In the genomic region with DNA sequence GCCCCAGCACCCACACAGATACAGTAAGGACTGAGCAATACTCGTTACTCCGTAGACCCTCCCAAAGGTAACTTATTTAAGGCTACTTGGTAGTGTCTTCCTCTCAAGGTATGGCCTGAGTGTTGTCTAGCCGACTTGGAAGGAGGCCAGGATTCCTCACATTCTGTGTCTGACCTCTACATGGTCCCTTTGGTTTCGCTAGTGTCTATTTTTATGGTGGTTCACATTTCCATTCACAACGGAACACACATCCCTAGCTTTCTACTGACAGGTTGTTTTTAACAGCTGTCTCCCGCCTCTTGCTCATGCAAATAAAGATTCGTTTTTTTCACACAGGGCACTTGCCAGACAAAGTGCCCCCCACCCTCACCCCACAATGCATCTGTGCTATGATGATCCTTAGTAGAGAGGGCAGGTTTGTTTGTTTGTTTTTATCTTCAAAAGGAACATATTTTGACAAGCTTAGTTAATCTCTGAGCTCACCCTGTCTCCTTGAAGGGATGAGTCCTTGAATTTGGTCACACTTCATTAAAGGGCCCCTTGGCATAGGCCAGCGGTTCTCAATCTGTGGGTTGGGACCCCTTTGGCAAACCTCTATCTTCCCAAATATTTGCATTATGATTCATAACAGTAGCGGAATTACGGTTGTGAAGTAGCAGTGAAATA, we compare ENCODE assay signal across 9 mouse cellular contexts. TPM values are rescaled to one million over a fixed set of nuclear protein-coding genes. Genes with fewer than 3 reads are reported as not detected.
DNase-seq lines count a peak whose midpoint lies in the region; ATAC-seq and TF ChIP-seq lines count a peak whose summit lies in the region.
"Had no signal": no experiment of that assay in that cellular context is flagged by ENCODE, and none has a peak within 500 bp of the region (broad histone marks: within the 10 kb centered on the region; RNA-seq: fewer than 3 reads in every experiment).

No protein-coding gene starts in this region.

- H3K4me2 ChIP-seq in heart, embryonic 14.5 days (ENCODE audit: low read length): peak overlapping the region; percentile 32; the same call in 1 of the 2 replicates
- no peak overlapping the region for H3K4me2 ChIP-seq in midbrain, embryonic 15.5 days
- no peak overlapping the region for H3K4me2 ChIP-seq in midbrain, embryonic 13.5 days (replicated peaks)
- H3K4me2 ChIP-seq in limb, embryonic 14.5 days (replicated peaks; ENCODE audit: low read depth, low read length, severe bottlenecking): no peak overlapping the region

- no peak for ATAC-seq in heart, embryonic 14.5 days (ENCODE audit: insufficient number of reproducible peaks, insufficient read depth, low FRiP score, low read depth)
- peak; percentile 11; the same call in 1 of the 2 replicates for ATAC-seq in midbrain, embryonic 15.5 days (replicated peaks)
- no peak for ATAC-seq in midbrain, embryonic 13.5 days
- peak; percentile 74 for ATAC-seq in limb, embryonic 14.5 days (ENCODE audit: low FRiP score, low read depth)

- TF ChIP-seq POLR2A in limb, embryonic 14.5 days (IDR thresholded peaks at IDR 0.05; ENCODE audit: borderline replicate concordance, extremely low read depth, insufficient read depth, insufficient read length): no peak

- no peaks in the 10 kb centered on the region for H3K27me3 ChIP-seq in heart, embryonic 14.5 days (ENCODE audit: control insufficient read depth, insufficient read depth, low read length)
- H3K27me3 ChIP-seq in midbrain, embryonic 15.5 days (replicated peaks): no peaks in the 10 kb centered on the region
- H3K27me3 ChIP-seq in midbrain, embryonic 13.5 days: no peaks in the 10 kb centered on the region
- H3K27me3 ChIP-seq in limb, embryonic 14.5 days (ENCODE audit: control insufficient read depth, insufficient read depth, low read length): no peaks in the 10 kb centered on the region

- H3K4me3 ChIP-seq in heart, embryonic 14.5 days (ENCODE audit: control insufficient read depth in 1 of 2, insufficient read depth in 1 of 2, low read depth in 1 of 2, low read length in 2 of 2): no peak overlapping the region
- no peak overlapping the region for H3K4me3 ChIP-seq in midbrain, embryonic 15.5 days
- H3K4me3 ChIP-seq in midbrain, embryonic 13.5 days (replicated peaks): no peak overlapping the region
- H3K4me3 ChIP-seq in limb, embryonic 14.5 days (replicated peaks; ENCODE audit: low read length): no peak overlapping the region

- peaks cover 16 to 20% of the 10 kb centered on the region in 2 experiments for H3K4me1 ChIP-seq in heart, embryonic 14.5 days (ENCODE audit: control insufficient read depth in 2 of 2, insufficient read depth in 2 of 2, low read length in 2 of 2)
- H3K4me1 ChIP-seq in midbrain, embryonic 15.5 days: peaks cover 12% of the 10 kb centered on the region; the same call in 1 of the 2 replicates
- peaks cover 15% of the 10 kb centered on the region for H3K4me1 ChIP-seq in midbrain, embryonic 13.5 days (replicated peaks)
- peaks cover 10% of the 10 kb centered on the region; the same call in 1 of the 2 replicates for H3K4me1 ChIP-seq in limb, embryonic 14.5 days (ENCODE audit: control insufficient read depth, insufficient read depth, low read length)

- H3K9me3 ChIP-seq in heart, embryonic 14.5 days (ENCODE audit: control insufficient read depth, low read length): no peaks in the 10 kb centered on the region
- H3K9me3 ChIP-seq in midbrain, embryonic 15.5 days: no peaks in the 10 kb centered on the region
- H3K9me3 ChIP-seq in midbrain, embryonic 13.5 days: no peaks in the 10 kb centered on the region
- no peaks in the 10 kb centered on the region for H3K9me3 ChIP-seq in limb, embryonic 14.5 days (ENCODE audit: control insufficient read depth, low read length)

- peak overlapping the region; percentile 2; the same call in 1 of the 2 replicates for H3K9ac ChIP-seq in heart, embryonic 14.5 days (ENCODE audit: low read length)
- no peak overlapping the region for H3K9ac ChIP-seq in midbrain, embryonic 15.5 days
- H3K9ac ChIP-seq in midbrain, embryonic 13.5 days (replicated peaks): no peak overlapping the region
- H3K9ac ChIP-seq in limb, embryonic 14.5 days (ENCODE audit: low read depth, low read length, severe bottlenecking): no peak overlapping the region

- DNase-seq in heart, adult 18-20 months: no peak
- DNase-seq in limb, embryonic 14.5 days (ENCODE audit: low spot score): peak; percentile 49
- DNase-seq in thymus, postnatal 25 days: peak; percentile 48
- no peak for DNase-seq in gastrocnemius, adult 8-10 months (ENCODE audit: low spot score in 2 of 2)
- DNase-seq in cerebellum, adult 8-10 months: no peak
- DNase-seq: right cerebral cortex, adult 18-20 months had no signal

- WGBS in heart, embryonic 14.5 days: 28% methylated on average over 10 of the region's 10 CpGs
- 68% methylated on average over 10 of the region's 10 CpGs for WGBS in midbrain, embryonic 15.5 days
- WGBS in midbrain, embryonic 13.5 days: 81% methylated on average over 10 of the region's 10 CpGs
- WGBS in limb, embryonic 14.5 days: 51% methylated on average over 10 of the region's 10 CpGs

- H3K27ac ChIP-seq in heart, embryonic 14.5 days (replicated peaks in 1 of 2; ENCODE audit: control insufficient read depth in 1 of 2, insufficient read depth in 1 of 2, low read depth in 2 of 2, low read length in 2 of 2): peak overlapping the region; percentile 63 to 67
- no peak overlapping the region for H3K27ac ChIP-seq in midbrain, embryonic 15.5 days
- no peak overlapping the region for H3K27ac ChIP-seq in midbrain, embryonic 13.5 days
- H3K27ac ChIP-seq in limb, embryonic 14.5 days (replicated peaks; ENCODE audit: low read depth, low read length): no peak overlapping the region

- no peaks in the 10 kb centered on the region for H3K36me3 ChIP-seq in heart, embryonic 14.5 days (ENCODE audit: control insufficient read depth, insufficient read depth, low read length)
- no peaks in the 10 kb centered on the region for H3K36me3 ChIP-seq in midbrain, embryonic 15.5 days (replicated peaks)
- no peaks in the 10 kb centered on the region for H3K36me3 ChIP-seq in midbrain, embryonic 13.5 days
- no peaks in the 10 kb centered on the region for H3K36me3 ChIP-seq in limb, embryonic 14.5 days (ENCODE audit: control insufficient read depth, insufficient read depth, low read length)

RNA-seq across cellular contexts. Expression of gene Phlda1, which starts 52.7 kb away (rescaled TPM):
- 19.3 and 23.3 TPM in 2 replicates for polyA plus RNA-seq in heart, embryonic 14.5 days (2014; fragmentation: Nextera tagmentation; extraction: Ambion mirVana)
- 10 to 100 TPM in 1 of 2 experiments, 1 to 10 TPM in 1; 9.7 to 18.7 TPM for total RNA-seq in heart, adult 18-20 months (2021)
- polyA plus RNA-seq in midbrain, embryonic 15.5 days (2015; fragmentation: Nextera tagmentation; extraction: Ambion mirVana): 35.3 and 35.8 TPM in 2 replicates
- 31.3 and 32.4 TPM in 2 replicates for polyA plus RNA-seq in midbrain, embryonic 13.5 days (2015; fragmentation: Nextera tagmentation; extraction: Ambion mirVana)
- polyA plus RNA-seq in limb, embryonic 14.5 days (2012; rRNA removed): 44.1 and 50.3 TPM in 2 replicates
- 36.1 and 39.2 TPM in 2 replicates for polyA plus RNA-seq in limb, embryonic 14.5 days (2014; fragmentation: Nextera tagmentation; extraction: Ambion mirVana)
- total RNA-seq in gastrocnemius, adult 8-10 months (2022): 1 to 10 TPM; 2.4 to 3.9 (median 3.6) TPM

Comparison
In these comparisons a context has a peak if more than half of its experiments do, and no peak if none do; other contexts are left out.
1. ATAC-seq: peak in midbrain, embryonic 15.5 days (single experiment) and limb, embryonic 14.5 days (single experiment); none in heart, embryonic 14.5 days (single experiment) and midbrain, embryonic 13.5 days (single experiment).
2. H3K27ac ChIP-seq: peak in heart, embryonic 14.5 days (2 of 2); none in midbrain, embryonic 15.5 days (single experiment), midbrain, embryonic 13.5 days (single experiment) and limb, embryonic 14.5 days (single experiment).
3. DNase-seq: peak in limb, embryonic 14.5 days (single experiment) and thymus, postnatal 25 days (single experiment); none in heart, adult 18-20 months (0 of 2), gastrocnemius, adult 8-10 months (0 of 2) and cerebellum, adult 8-10 months (single experiment).